Mouse (Mus musculus) heart, adult 2 months (tissue): Measurements from ENCODE around the gene Zfp661. TPM values are rescaled to one million over a fixed set of nuclear protein-coding genes. Genes with fewer than 3 reads are reported as not detected.

Source experiments
- DNase-seq, 2 experiments: peaks; one replicate each; pipeline ENCODE4 v3.0.0; 2021
- H3K27ac ChIP-seq: fragments of 200-600 bp; 2 replicates; pipeline ENCODE4 v1.8.1; 2022
- H3K27me3 ChIP-seq: fragments of 200-500 bp; 2 replicates; pipeline ENCODE4 v1.6.1; 2012; ENCODE audit warnings: mild to moderate bottlenecking, low read length, inconsistent platforms, mixed read lengths; ENCODE audit not compliant: control insufficient read depth, insufficient read depth
- H3K36me3 ChIP-seq: fragments of 200-500 bp; 2 replicates; pipeline ENCODE4 v1.6.1; 2012; ENCODE audit warnings: low read length, inconsistent platforms; ENCODE audit not compliant: control insufficient read depth, insufficient read depth
- H3K4me1 ChIP-seq: fragments of 200-500 bp; 2 replicates; pipeline ENCODE4 v1.6.1; 2011; ENCODE audit warnings: low read length; ENCODE audit not compliant: control insufficient read depth, insufficient read depth
- H3K4me3 ChIP-seq: fragments of 200-600 bp; 2 replicates; pipeline ENCODE4 v1.8.1; 2022
- H3K79me2 ChIP-seq: fragments of 200-500 bp; replicated peaks from 2 replicates; pipeline ENCODE4 v1.6.1; 2012; ENCODE audit warnings: mild to moderate bottlenecking, inconsistent platforms, low read length, moderate library complexity, mixed read lengths; ENCODE audit not compliant: control insufficient read depth, insufficient read depth
- H3K9ac ChIP-seq: fragments of 200-500 bp; 2 replicates; pipeline ENCODE4 v1.6.1; 2012; ENCODE audit warnings: low read depth, mild to moderate bottlenecking, control low read depth, inconsistent platforms, low read length, mixed read lengths
- CTCF ChIP-seq: fragments of 200-600 bp; IDR thresholded peaks from 2 replicates; pipeline ENCODE4 v1.8.1; 2022; ENCODE audit warnings: antibody characterized with exemption, mild to moderate bottlenecking, moderate library complexity
- EP300 ChIP-seq: fragments of 200-500 bp; IDR thresholded peaks from 2 replicates; pipeline ENCODE4 v1.6.1; 2011; ENCODE audit warnings: low read depth, low read length, control low read depth; ENCODE audit not compliant: insufficient read depth
- POLR2A ChIP-seq: fragments of 200-500 bp; IDR thresholded peaks from 2 replicates; pipeline ENCODE4 v1.6.1; 2011; ENCODE audit warnings: mild to moderate bottlenecking, low read depth, low read length, control low read depth; ENCODE audit not compliant: insufficient read depth
- WGBS: fragments of 180-500 bp; shearing (Covaris S2); methylation state at CpG from one replicate; pipeline ENCODE4 v1.1.7; 2018; 5-methylcytosine and 5-hydroxymethylcytosine counted together
- intact Hi-C: fragments of 180-260 bp; cut with DNase I; formaldehyde crosslinking; loops from one replicate; pipeline ENCODE4 v1.15.1; 2025
- polyA plus RNA-seq: library from polyadenylated mRNA; depleted of rRNA; stranded (reverse); fragments of >200 nt; gene quantifications from 2 replicates; pipeline ENCODE4 v1.2.3, GENCODE M21; 2012
- total RNA-seq, 2 experiments: library from RNA; stranded (reverse); gene quantifications; 2 replicates each; pipeline ENCODE4 v1.2.3; 2021

Zfp661 gene
- total and polyA plus RNA-seq, 3 experiments = 1.5 to 2.0 (median 1.7) TPM

DNA sequence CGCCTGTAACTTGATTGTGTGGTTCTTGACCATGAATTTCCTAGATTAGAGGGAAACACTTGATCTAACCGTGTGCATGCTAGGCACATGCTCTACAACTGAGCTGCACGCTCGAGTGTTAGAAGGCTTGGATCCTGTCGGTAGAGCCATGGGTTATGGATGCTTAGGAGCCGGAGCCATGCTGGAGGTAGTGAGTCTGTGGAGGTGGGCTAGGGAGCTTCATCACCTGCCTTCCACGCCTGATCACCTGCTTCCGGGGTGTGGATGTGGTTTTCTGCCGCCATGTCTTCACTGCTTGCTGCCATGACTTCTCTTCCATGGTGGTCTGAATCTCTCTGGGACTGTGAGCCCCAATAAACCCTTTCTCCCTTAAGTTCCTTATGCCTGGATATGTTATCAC is 2.0 kb upstream of the Zfp661 start:
- no peak for TF ChIP-seq EP300
- no peak for TF ChIP-seq CTCF
- TF ChIP-seq POLR2A = no peak
- intact Hi-C loops = loop anchor here (5.0 to 10.0 kb wide), 2 partner anchors 334 to 1098 kb away; partner anchors contain the start of gene Anapc1

DNA sequence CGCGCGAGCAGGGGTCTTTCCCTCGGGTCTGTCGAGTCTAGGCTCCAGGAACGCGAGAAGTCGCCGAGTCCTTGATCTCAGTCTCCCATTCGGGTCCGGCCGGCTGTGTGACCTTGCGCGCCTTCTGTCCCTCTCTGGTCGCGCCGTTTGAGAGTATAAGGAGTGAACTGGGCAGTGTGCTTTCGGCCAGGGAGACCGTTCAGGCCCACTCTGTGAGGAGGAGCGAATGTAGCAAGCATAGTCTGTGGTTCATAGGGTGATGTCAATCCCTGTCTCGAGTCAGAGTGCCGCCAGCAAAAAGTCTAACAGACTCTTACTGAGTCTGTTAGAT is 585 bp upstream of the Zfp661 start:
- intact Hi-C loops = loop anchor here (5.0 to 10.0 kb wide), 2 partner anchors 333 to 1100 kb away; partner anchors contain the start of gene Anapc1
- Histone ChIP-seq H3K9ac (peak overlapping the region; percentile 88), H3K27ac (peak overlapping the region; percentile 100), H3K79me2 (no peaks in the 10 kb centered on the region), H3K4me3 (peak overlapping the region; percentile 97), H3K36me3 (no peaks in the 10 kb centered on the region), H3K4me1 (peaks cover 8% of the 10 kb centered on the region), H3K27me3 (no peaks in the 10 kb centered on the region)
- WGBS = under 1% methylated on average over 22 of the region's 22 CpGs
- DNase-seq = no peak
- no peak for TF ChIP-seq POLR2A
- no peak for TF ChIP-seq EP300

More for the DNA sequence above, 2.0 kb upstream of the Zfp661 start:
- DNase-seq = no peak
- WGBS = 91% methylated on average over 9 of the region's 9 CpGs
- Histone ChIP-seq H3K36me3 (no peaks in the 10 kb centered on the region), H3K9ac (no peak overlapping the region), H3K4me3 (no peak overlapping the region), H3K27ac (no peak overlapping the region), H3K27me3 (no peaks in the 10 kb centered on the region), H3K79me2 (no peaks in the 10 kb centered on the region), H3K4me1 (peaks cover 8% of the 10 kb centered on the region)

DNA sequence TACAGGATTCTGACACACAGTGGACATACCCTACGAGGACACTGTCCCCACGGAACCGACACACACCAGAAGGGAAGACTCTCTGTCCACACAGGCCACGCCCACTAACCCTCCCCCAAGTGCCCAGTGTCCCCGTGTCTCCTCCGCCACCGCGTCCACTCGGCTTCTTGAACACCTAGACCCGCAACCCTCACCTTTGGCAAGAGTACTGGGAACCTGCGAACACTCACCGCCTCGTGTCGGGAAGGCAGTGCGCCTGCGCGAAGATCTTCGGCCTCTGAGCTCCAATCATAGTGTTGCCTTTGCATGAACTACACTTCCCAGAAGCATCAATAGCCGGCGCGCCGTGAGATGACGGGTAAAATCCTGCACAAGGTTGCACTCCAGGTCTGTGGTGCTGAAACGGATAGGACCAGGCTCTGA is 2.4 kb downstream of the Zfp661 start:
- Histone ChIP-seq H3K36me3 (no peaks in the 10 kb centered on the region), H3K9ac (peak overlapping the region; percentile 82), H3K79me2 (no peaks in the 10 kb centered on the region), H3K27me3 (no peaks in the 10 kb centered on the region), H3K27ac (peak overlapping the region; percentile 60), H3K4me3 (peak overlapping the region; percentile 56), H3K4me1 (peaks cover 8% of the 10 kb centered on the region)
- intact Hi-C loops = loop anchor here (10.0 kb wide), 1 partner anchor 330 kb away; no protein-coding TSS in a partner anchor
- WGBS = under 1% methylated on average over 24 of the region's 24 CpGs
- DNase-seq = peak; percentile 90 to 94
- peak; percentile 89 for TF ChIP-seq POLR2A
- no peak for TF ChIP-seq EP300
- peak; percentile 35 for TF ChIP-seq CTCF

DNA sequence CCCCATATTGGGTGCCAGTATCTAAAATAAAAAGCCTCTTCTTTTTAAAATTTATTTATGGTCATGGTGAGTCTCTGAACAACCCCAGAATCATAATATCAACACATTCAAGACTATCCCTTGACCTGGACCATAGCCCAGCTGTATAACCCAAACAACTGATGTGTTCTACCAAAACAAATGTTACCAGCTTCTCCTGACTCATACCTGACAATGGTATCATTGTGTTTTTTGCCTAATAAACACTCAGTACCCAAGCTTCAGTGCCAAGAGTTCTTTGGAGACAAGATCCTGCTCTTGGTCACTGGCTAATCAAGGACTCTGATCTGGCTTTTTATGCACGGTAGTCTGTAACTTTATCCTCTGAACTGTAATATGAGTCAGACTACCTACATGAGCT is 13.6 kb downstream of the Zfp661 start:
- TF ChIP-seq POLR2A = no peak
- TF ChIP-seq EP300 = no peak
- TF ChIP-seq CTCF = no peak
- Histone ChIP-seq H3K4me1 (no peaks in the 10 kb centered on the region), H3K36me3 (no peaks in the 10 kb centered on the region), H3K79me2 (no peaks in the 10 kb centered on the region), H3K9ac (no peak overlapping the region), H3K4me3 (no peak overlapping the region), H3K27me3 (no peaks in the 10 kb centered on the region; the same call in 1 of the 2 replicates), H3K27ac (no peak overlapping the region)
- DNase-seq = no peak
- intact Hi-C loops = no loop called here
- 43% methylated on average over 1 of the region's 1 CpGs for WGBS

DNA sequence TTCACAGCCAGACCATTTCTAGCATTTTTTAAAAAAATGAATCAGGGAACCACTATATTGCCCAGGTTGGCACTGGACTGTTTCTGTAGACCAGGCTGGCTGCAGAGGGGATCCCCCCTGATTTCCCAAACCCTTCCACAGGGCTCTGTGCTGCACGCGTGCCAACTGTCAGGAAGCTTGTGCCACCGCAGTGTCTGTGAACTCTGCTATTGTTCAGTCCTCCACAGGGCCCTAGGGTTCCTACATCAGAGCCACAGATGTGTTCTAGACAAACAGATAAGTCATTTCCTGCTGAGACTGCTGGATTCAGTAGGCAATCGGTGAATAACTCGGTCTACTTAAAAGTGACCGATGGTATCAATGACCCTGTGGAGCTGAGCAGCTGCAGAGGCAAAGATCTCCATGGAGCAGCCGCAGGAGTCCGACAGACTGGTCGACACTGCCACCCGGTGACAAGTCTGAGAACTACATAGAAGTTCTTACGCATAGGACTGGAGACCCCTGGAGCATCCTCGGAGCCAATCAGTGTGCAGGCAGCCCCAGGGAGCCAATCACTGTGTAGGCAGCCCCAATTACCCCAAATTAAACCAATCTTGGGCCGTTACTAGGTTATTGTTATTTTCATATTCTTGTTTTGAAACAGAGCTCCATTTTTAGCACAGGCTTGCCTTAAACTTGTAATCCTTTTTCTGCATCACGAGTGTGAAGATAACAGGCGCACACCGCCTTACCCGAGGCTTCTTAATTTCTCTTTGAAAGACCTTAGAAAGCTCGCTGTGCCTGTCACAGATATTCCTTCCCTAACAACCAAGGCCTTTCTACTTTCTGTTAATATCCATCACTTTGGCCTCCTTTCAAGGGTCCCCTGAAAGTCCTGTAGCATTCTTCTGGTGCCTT is 27.6 kb downstream of the Zfp661 start:
- Histone ChIP-seq H3K4me1 (no peaks in the 10 kb centered on the region), H3K27me3 (no peaks in the 10 kb centered on the region; the same call in 1 of the 2 replicates), H3K27ac (no peak overlapping the region), H3K4me3 (no peak overlapping the region), H3K9ac (no peak overlapping the region), H3K79me2 (no peaks in the 10 kb centered on the region), H3K36me3 (no peaks in the 10 kb centered on the region)
- intact Hi-C loops = loop anchor here (1.0 to 2.0 kb wide), 2 partner anchors 52 to 97 kb away; no protein-coding TSS in a partner anchor
- DNase-seq = peak; percentile 58 to 74
- TF ChIP-seq CTCF (peak; percentile 88), POLR2A (no peak), EP300 (peak; percentile 52; the same call in 1 of the 2 replicates)
- 12% methylated on average over 18 of the region's 18 CpGs for WGBS

DNA sequence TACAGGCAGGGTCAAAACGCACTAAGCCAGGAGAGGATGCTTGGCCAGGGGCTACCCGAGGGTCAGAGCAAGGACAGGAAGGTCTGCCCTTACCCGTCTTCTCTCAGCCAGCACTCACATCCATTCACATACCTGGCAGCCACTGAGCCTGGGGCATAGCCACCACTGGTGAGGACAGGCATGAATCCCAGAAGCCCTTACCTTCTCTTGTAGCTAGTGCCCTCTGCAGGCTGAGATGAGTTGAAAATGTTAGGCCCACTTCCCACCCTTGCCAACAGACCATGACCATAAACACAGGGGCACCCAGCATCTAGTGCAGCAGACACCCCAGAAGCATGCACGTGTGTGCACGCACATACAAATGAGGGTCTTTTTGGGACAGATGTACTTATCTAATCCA is 35.8 kb downstream of the Zfp661 start:
- WGBS = 59% methylated on average over 5 of the region's 5 CpGs
- no peak overlapping the region for H3K27ac ChIP-seq
- TF ChIP-seq EP300 = no peak
- peak; percentile 26 for TF ChIP-seq CTCF
- H3K79me2 ChIP-seq = no peaks in the 10 kb centered on the region
- H3K36me3 ChIP-seq = no peaks in the 10 kb centered on the region
- no peaks in the 10 kb centered on the region; the same call in 1 of the 2 replicates for H3K27me3 ChIP-seq
- no peak for DNase-seq
- H3K4me1 ChIP-seq = no peaks in the 10 kb centered on the region
- intact Hi-C loops = no loop called here
- no peak overlapping the region for H3K4me3 ChIP-seq
- no peak overlapping the region for H3K9ac ChIP-seq
